Mouse (Mus musculus) testis, adult 2 months (tissue): ENCODE results near the gene H2afy2. TPM values are rescaled to one million over a fixed set of nuclear protein-coding genes. Genes with fewer than 3 reads are reported as not detected.

Experiments used
- H3K27ac ChIP-seq: fragments of 200-500 bp; 2 replicates; pipeline ENCODE4 v1.5.1; 2012; ENCODE audit warnings: low read depth, low read length; ENCODE audit not compliant: control insufficient read depth, insufficient read depth
- H3K27me3 ChIP-seq: fragments of 200-500 bp; 2 replicates; pipeline ENCODE4 v1.6.1; 2012; ENCODE audit warnings: mild to moderate bottlenecking, low read length, moderate library complexity; ENCODE audit not compliant: control insufficient read depth, insufficient read depth
- H3K36me3 ChIP-seq: fragments of 200-500 bp; 2 replicates; pipeline ENCODE4 v1.6.1; 2012; ENCODE audit warnings: mild to moderate bottlenecking, low read length; ENCODE audit not compliant: control insufficient read depth, insufficient read depth
- H3K4me1 ChIP-seq: fragments of 200-500 bp; 2 replicates; pipeline ENCODE4 v1.6.1; 2012; ENCODE audit warnings: low read length; ENCODE audit not compliant: control insufficient read depth, insufficient read depth
- H3K4me3 ChIP-seq: fragments of 200-500 bp; 2 replicates; pipeline ENCODE4 v1.5.1; 2012; ENCODE audit warnings: low read depth, mild to moderate bottlenecking, low read length, moderate library complexity, mixed read lengths; ENCODE audit not compliant: control insufficient read depth
- CTCF ChIP-seq: fragments of 200-500 bp; IDR thresholded peaks from 2 replicates; pipeline ENCODE4 v1.5.1; 2012; ENCODE audit warnings: low read depth, mild to moderate bottlenecking, inconsistent platforms, low read length, moderate library complexity; ENCODE audit not compliant: control insufficient read depth, insufficient read depth, insufficient replicate concordance
- POLR2A ChIP-seq: fragments of 200-500 bp; IDR thresholded peaks from 2 replicates; pipeline ENCODE4 v1.6.1; 2012; ENCODE audit warnings: low read depth, mild to moderate bottlenecking, inconsistent platforms, low read length, moderate library complexity; ENCODE audit not compliant: control insufficient read depth
- polyA plus RNA-seq: library from polyadenylated mRNA; depleted of rRNA; stranded (reverse); fragments of >200 nt; gene quantifications from 2 replicates; pipeline ENCODE4 v1.2.3, GENCODE M21; 2012; rRNA removed

H2afy2 gene
- polyA plus RNA-seq, 1 experiment: 2.8 TPM

DNA sequence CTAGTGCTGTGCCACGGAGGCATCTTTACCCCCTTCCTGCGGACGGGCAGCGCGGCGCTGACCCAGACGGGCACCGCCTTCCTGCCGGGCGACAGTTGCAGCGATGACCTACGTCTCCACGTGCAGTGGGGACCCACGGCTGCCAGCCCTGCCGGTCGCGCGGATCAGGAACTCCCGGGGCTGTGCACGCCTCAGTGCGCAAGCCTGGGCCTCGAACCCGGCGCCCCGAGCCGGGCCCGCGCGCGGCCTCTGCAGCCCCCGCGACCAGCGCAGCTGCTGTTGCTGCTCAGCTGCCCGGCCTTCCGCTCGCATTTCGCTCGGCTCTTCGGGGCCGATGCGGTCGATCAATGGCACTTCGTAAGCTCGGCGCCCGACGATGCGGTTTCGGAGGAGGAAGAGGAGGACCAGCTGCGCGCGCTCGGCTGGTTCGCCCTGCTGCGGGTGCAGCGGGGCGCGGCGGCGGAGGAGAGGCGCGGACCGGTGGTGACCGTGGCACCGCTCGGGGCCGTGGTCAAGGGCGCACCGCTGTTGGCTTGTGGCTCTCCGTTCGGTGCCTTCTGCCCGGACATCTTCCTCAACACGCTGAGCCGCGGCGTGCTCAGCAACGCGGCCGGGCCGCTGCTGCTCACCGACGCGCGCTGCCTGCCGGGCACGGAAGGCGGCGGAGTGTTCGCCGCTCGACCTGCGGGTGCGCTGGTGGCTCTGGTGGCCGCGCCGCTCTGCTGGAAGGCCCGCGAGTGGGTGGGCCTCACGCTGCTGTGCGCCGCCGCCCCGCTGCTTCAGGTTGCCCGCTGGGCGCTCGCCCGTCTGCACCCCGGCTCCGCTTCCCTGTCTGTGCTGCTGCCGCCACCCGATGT, 88.0 kb downstream of the H2afy2 start:
- no peaks in the 10 kb centered on the region for H3K36me3 ChIP-seq
- no peak; the same call in 1 of the 2 replicates for TF ChIP-seq POLR2A
- no peak for TF ChIP-seq CTCF
- peak overlapping the region; percentile 99 for H3K4me3 ChIP-seq
- H3K4me1 ChIP-seq: peaks cover 5% of the 10 kb centered on the region
- no peaks in the 10 kb centered on the region for H3K27me3 ChIP-seq
- H3K27ac ChIP-seq: peak overlapping the region; percentile 95

DNA sequence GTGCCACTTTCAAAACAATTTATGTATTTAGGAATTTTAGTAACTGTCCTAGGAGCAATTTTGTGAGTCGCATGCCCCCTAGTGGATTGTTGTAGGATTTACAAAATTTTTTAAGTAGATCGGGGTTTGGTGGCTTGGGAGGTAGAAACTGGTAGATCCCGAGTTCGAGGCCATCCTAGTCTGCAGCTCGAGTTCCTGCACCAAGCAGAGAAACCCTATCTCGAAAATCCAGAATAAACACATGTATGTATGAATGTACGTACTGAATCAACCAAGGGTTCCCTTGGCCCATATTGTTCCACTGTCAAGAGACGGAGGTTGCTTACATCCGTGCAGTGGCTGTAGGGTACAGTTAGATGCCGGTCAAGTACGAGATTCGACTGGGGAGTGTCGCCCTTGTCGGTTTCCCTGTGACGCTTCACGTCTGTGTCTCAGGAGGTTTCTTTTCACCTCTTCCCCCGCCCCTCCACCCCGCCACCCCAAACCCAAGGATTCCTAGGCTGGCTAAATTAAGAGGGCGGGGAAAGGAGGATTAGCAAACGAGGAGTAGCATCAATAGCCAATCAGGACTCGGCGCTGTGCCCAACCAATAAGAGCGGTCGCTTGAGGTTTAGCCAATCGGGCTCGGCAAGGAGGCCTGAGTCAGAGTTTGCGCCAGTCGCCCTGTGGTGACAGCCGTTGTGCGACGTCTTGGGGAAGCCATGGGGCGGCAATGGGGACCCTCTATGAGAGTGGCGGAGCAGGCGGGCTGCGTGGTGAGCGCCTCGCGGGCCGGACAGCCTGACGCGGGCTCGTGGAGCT, 88.9 kb downstream of the H2afy2 start, which contains the start of gene Tysnd1:
Tysnd1 (plus strand) TSS at position 645 of the 801 bp plus-strand sequence.
- no peaks in the 10 kb centered on the region for H3K27me3 ChIP-seq
- peaks cover 5% of the 10 kb centered on the region for H3K4me1 ChIP-seq
- peak within 1 kb of the TSS; percentile 99 for H3K4me3 ChIP-seq
- H3K36me3 ChIP-seq: no peaks in the 10 kb centered on the region
- TF ChIP-seq POLR2A (peak; percentile 76; the same call in 1 of the 2 replicates), CTCF (no peak)
- H3K27ac ChIP-seq: peak within 1 kb of the TSS; percentile 95

DNA sequence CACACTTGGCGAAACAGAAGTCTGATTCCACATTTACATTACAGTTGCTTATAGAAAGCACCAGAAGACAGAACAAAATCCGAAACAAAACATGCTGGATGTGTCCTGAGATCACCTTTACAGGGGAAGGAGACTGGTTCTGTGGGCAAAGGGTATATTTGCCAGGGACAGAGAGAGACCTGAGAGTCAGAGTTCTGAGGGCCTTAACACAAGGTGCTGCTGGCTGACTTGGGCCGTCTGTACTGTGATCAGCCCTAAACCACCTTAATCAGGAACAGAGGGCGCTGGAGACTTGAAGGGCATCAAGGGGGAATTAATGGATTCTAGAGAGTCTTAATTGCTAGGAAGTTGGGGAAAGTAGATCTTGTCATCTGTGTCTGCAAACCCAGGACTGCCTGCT, 90.4 kb downstream of the H2afy2 start:
- no peaks in the 10 kb centered on the region for H3K27me3 ChIP-seq
- no peak for TF ChIP-seq POLR2A
- TF ChIP-seq CTCF: no peak
- H3K36me3 ChIP-seq: no peaks in the 10 kb centered on the region; the same call in 1 of the 2 replicates
- H3K4me1 ChIP-seq: peaks cover 5% of the 10 kb centered on the region
- H3K27ac ChIP-seq: no peak overlapping the region
- no peak overlapping the region for H3K4me3 ChIP-seq

DNA sequence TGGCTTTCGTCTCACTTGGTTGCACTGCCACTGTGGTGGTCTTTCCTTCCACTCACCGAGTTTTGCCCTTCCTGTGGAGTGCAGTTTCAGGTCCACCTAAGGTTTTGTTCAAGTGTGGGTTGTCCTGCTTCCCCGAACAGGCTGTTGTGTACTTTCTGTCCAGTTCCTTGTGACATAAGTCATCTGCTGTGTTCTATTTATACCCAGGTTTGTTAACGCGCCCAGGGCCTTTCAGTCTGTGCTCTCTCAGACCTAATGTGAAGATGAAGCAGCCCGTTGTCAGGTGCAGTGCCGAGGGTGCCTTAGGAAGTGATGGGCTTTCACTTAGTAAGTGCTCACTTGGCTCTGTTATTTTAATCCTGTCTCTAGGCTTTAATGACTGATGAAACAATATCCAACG, 94.5 kb downstream of the H2afy2 start:
- H3K4me3 ChIP-seq: no peak overlapping the region
- no peaks in the 10 kb centered on the region for H3K27me3 ChIP-seq
- no peak overlapping the region; the same call in 1 of the 2 replicates for H3K27ac ChIP-seq
- no peaks in the 10 kb centered on the region for H3K4me1 ChIP-seq
- TF ChIP-seq CTCF: no peak
- no peak for TF ChIP-seq POLR2A
- H3K36me3 ChIP-seq: peaks cover 2% of the 10 kb centered on the region

Other genes starting within 250 kb of the H2afy2 start
- 0.62 and 0.71 TPM in 2 replicates for gene Npffr1, start 188.7 kb downstream of the H2afy2 start, polyA plus RNA-seq
- gene Ppa1, start 135.6 kb downstream of the H2afy2 start, polyA plus RNA-seq: 11.3 and 11.5 TPM in 2 replicates
- 88.5 and 101 TPM in 2 replicates for gene Sar1a, start 103.8 kb downstream of the H2afy2 start, polyA plus RNA-seq
- 16.3 and 21.3 TPM in 2 replicates for gene Tysnd1, start 88.6 kb downstream of the H2afy2 start, polyA plus RNA-seq
- gene Aifm2, start 68.9 kb downstream of the H2afy2 start, polyA plus RNA-seq: 23.0 and 28.8 TPM in 2 replicates
- gene Col13a1, start 195.0 kb upstream of the H2afy2 start, polyA plus RNA-seq: 0.43 and 0.48 TPM in 2 replicates